ENCODE assay signal across 8 mouse cellular contexts in genomic region chr8:11008842-11009420, GRCm38 (mm10). TPM values are rescaled to one million over a fixed set of nuclear protein-coding genes. Genes with fewer than 3 reads are reported as not detected.
DNase-seq lines count a peak whose midpoint lies in the region; ATAC-seq lines count a peak whose summit lies in the region.

No protein-coding gene starts in this region.

- H3K9me3 ChIP-seq in hindbrain, embryonic 11.5 days (ENCODE audit: control insufficient read depth, low read length): no peaks in the 10 kb centered on the region
- no peaks in the 10 kb centered on the region for H3K9me3 ChIP-seq in lung, embryonic 16.5 days (ENCODE audit: control insufficient read depth, low read length)

- peak; percentile 98 for DNase-seq in NIH3T3 (ENCODE audit: low read depth)
- DNase-seq in cerebellum, adult 9-11 months: peak; percentile 98
- peak; percentile 93 to 98 for DNase-seq in frontal cortex, adult 2 months (ENCODE audit: extremely low spot score in 1 of 2, low spot score in 1 of 2)
- DNase-seq in hindbrain, embryonic 11.5 days (ENCODE audit: low spot score): peak; percentile 96
- DNase-seq in layer of hippocampus, adult 9-11 months: peak; percentile 98
- DNase-seq in ovary, postnatal 10 days (ENCODE audit: low spot score): peak; percentile 72
- peak; percentile 97 for DNase-seq in thymus, postnatal 0 days (ENCODE audit: low spot score)

- peak overlapping the region; percentile 81 for H3K9ac ChIP-seq in hindbrain, embryonic 11.5 days (ENCODE audit: low read depth, low read length)
- peak overlapping the region; percentile 92 for H3K9ac ChIP-seq in lung, embryonic 16.5 days (ENCODE audit: low read length)

- no peaks in the 10 kb centered on the region for H3K36me3 ChIP-seq in hindbrain, embryonic 11.5 days (ENCODE audit: control insufficient read depth, insufficient read depth, low read length)
- no peaks in the 10 kb centered on the region for H3K36me3 ChIP-seq in lung, embryonic 16.5 days (ENCODE audit: control insufficient read depth, insufficient read depth, low read length)

- peak; percentile 93 for ATAC-seq in hindbrain, embryonic 11.5 days (ENCODE audit: low FRiP score)
- peak; percentile 91 for ATAC-seq in lung, embryonic 16.5 days (ENCODE audit: low read depth)

- H3K27ac ChIP-seq in hindbrain, embryonic 11.5 days (ENCODE audit: low read depth, low read length): peak overlapping the region; percentile 97
- H3K27ac ChIP-seq in lung, embryonic 16.5 days (ENCODE audit: low read length): peak overlapping the region; percentile 98

- peaks cover 29% of the 10 kb centered on the region for H3K4me1 ChIP-seq in hindbrain, embryonic 11.5 days (replicated peaks; ENCODE audit: control insufficient read depth, insufficient read depth, low read length)
- H3K4me1 ChIP-seq in lung, embryonic 16.5 days (replicated peaks; ENCODE audit: control insufficient read depth, insufficient read depth, low read length): peaks cover 38% of the 10 kb centered on the region

- H3K27me3 ChIP-seq in hindbrain, embryonic 11.5 days (ENCODE audit: control insufficient read depth, insufficient read depth, low read length): no peaks in the 10 kb centered on the region
- peaks cover 2% of the 10 kb centered on the region; the same call in 1 of the 2 replicates for H3K27me3 ChIP-seq in lung, embryonic 16.5 days (ENCODE audit: control insufficient read depth, insufficient read depth, low read depth, low read length)

- H3K4me2 ChIP-seq in hindbrain, embryonic 11.5 days (replicated peaks; ENCODE audit: low read depth, low read length): peak overlapping the region; percentile 72
- H3K4me2 ChIP-seq in lung, embryonic 16.5 days (ENCODE audit: low read depth, low read length): peak overlapping the region; percentile 88

- peak overlapping the region; percentile 60 for H3K4me3 ChIP-seq in hindbrain, embryonic 11.5 days (ENCODE audit: low read depth, low read length)
- H3K4me3 ChIP-seq in lung, embryonic 16.5 days (ENCODE audit: low read length): peak overlapping the region; percentile 79

- 0% methylated on average over 38 of the region's 73 CpGs for WGBS in hindbrain, embryonic 11.5 days
- under 1% methylated on average over 58 of the region's 73 CpGs for WGBS in lung, embryonic 16.5 days

RNA-seq across cellular contexts. Expression of gene Irs2, which starts 0.7 kb away (rescaled TPM):
- polyA plus RNA-seq in frontal cortex, adult 2 months (2012; rRNA removed): 13.0 and 16.6 TPM in 2 replicates
- 5.6 and 6.1 TPM in 2 replicates for polyA plus RNA-seq in hindbrain, embryonic 11.5 days (2014; fragmentation: Nextera tagmentation; extraction: Ambion mirVana)
- 2.8 and 2.9 TPM in 2 replicates for polyA plus RNA-seq in lung, embryonic 16.5 days (2015; fragmentation: Nextera tagmentation; extraction: Ambion mirVana)
- 4.5 TPM in 2 replicates for polyA plus RNA-seq in thymus, postnatal 0 days (2015; fragmentation: Nextera tagmentation; extraction: Ambion mirVana)

Comparison
In these comparisons a context has a peak if more than half of its experiments do, and no peak if none do; other contexts are left out.
1. Peak in every context shown above with its lines: DNase-seq, ATAC-seq, H3K4me3 ChIP-seq and H3K27ac ChIP-seq.